Mouse (Mus musculus): ENCODE measurements around the gene Cryba4. TPM values are rescaled to one million over a fixed set of nuclear protein-coding genes. Genes with fewer than 3 reads are reported as not detected.
A peak's percentile ranks its signal among the peaks of the same experiment; 100 is the strongest.

Gene Cryba4
- total and polyA plus RNA-seq, 2 experiments from 2014 or later = 1.6 to 3.7 TPM

DNA sequence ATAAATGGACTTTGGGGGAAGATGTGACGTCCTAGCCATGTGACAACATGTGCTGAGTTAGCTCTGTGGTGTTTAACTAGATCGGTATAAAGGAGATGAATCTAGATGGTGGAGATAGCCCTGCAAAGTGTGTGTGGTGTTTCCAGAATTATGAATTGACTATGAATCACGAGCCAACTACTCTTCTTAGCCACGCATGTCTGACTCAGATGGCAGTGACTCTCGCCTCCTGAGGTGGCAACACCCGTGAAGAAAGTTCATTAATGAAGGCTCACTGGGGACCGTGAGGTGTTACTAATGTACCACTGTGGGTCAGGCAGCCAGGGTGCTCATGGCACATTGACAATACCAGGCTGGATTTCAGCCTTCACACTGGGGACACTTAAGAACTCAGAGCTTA is 11.8 kb upstream of the Cryba4 start:
- H3K27ac ChIP-seq (ENCODE audit: low read depth) = no peak overlapping the region
- H3K9ac ChIP-seq (replicated peaks; ENCODE audit: low read depth, low read length) = no peak overlapping the region
- H3K4me2 ChIP-seq (ENCODE audit: low read depth, low read length) = no peak overlapping the region
- H3K4me1 ChIP-seq (ENCODE audit: control insufficient read depth, insufficient read depth) = no peaks in the 10 kb centered on the region
- H3K27me3 ChIP-seq (ENCODE audit: control insufficient read depth, insufficient read depth, low read length) = peaks cover 33% of the 10 kb centered on the region
- H3K9me3 ChIP-seq (replicated peaks; ENCODE audit: control insufficient read depth, low read length) = no peaks in the 10 kb centered on the region
- H3K4me3 ChIP-seq (ENCODE audit: low read depth, low read length) = no peak overlapping the region
- no peak for ATAC-seq (ENCODE audit: insufficient read depth, low read depth)
- 77% methylated on average over 7 of the region's 7 CpGs for WGBS
- DNase-seq (ENCODE audit: low spot score) = no peak
- H3K36me3 ChIP-seq (replicated peaks; ENCODE audit: control insufficient read depth, insufficient read depth, low read length) = no peaks in the 10 kb centered on the region
- TF ChIP-seq CTCF (IDR thresholded peaks at IDR 0.05; ENCODE audit: low read depth) = no peak
- TF ChIP-seq EP300 (IDR thresholded peaks at IDR 0.05; ENCODE audit: low read depth) = no peak

DNA sequence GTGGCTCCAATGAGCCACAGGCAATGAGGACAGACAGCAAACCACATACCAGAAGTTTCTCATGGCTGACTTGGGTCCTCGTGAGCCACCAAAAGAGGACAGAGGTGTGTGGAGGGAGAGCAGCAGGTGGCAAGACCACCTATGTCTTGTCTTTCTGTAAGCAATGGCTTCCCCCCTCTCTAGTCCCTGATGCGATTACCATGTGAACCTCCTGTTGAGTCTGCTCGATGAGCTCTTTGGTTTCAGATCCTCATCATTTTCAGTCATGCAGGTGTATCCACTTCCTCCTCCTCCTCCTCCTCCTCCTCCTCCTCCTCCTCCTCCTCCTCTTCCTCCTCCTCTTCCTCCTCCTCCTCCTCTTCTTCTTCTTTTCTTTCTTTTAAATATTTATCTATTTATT is 8.5 kb upstream of the Cryba4 start:
- TF ChIP-seq CTCF (IDR thresholded peaks at IDR 0.05; ENCODE audit: low read depth) (no peak), EP300 (IDR thresholded peaks at IDR 0.05; ENCODE audit: low read depth) (no peak)
- 72% methylated on average over 3 of the region's 3 CpGs for WGBS
- no peak overlapping the region for H3K4me3 ChIP-seq (ENCODE audit: low read depth, low read length)
- no peak for DNase-seq (ENCODE audit: low spot score)
- H3K9me3 ChIP-seq (replicated peaks; ENCODE audit: control insufficient read depth, low read length) = no peaks in the 10 kb centered on the region
- no peaks in the 10 kb centered on the region for H3K36me3 ChIP-seq (replicated peaks; ENCODE audit: control insufficient read depth, insufficient read depth, low read length)
- H3K4me2 ChIP-seq (ENCODE audit: low read depth, low read length) = no peak overlapping the region
- H3K9ac ChIP-seq (replicated peaks; ENCODE audit: low read depth, low read length) = no peak overlapping the region
- no peak overlapping the region for H3K27ac ChIP-seq (ENCODE audit: low read depth)
- peaks cover 11% of the 10 kb centered on the region for H3K27me3 ChIP-seq (ENCODE audit: control insufficient read depth, insufficient read depth, low read length)
- peaks cover 2% of the 10 kb centered on the region for H3K4me1 ChIP-seq (ENCODE audit: control insufficient read depth, insufficient read depth)
- no peak for ATAC-seq (ENCODE audit: insufficient read depth, low read depth)

DNA sequence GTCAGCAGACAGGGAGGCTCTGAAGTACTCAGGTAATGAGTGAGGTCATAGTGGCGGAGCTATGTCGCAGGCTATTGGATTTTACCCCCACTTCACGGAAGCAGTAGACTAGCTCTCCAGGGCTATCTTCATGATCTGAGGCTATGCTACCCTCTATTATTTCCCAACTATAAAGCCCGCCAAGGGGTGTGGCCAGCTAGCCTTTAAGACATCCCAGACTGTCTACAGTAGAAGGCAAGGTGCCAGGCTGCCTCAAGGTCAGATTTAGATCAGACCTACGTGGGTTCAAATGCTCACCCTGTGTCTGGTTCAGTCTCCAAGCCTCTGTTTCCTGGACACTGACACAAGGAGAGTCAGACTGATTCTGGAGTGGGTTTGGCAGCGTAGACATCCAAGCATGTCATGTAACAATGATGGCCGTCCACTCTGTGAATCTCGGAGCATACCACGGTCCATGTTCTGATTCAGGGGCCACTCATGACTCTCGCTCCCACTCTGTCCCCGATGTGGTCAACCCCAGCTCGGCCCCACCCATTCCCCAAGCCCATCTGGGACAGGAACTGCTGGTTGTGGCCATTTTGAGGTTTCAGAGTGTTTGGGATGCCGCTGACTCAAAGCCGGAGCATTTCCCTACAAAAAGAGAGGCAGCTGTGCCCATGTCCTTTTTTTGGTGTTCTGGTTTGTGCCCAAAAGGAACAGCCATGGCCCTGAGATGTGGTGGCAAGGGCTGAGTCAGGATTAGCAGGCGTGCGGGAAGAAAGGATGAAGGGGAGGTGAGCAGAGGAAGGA is 7.7 kb upstream of the Cryba4 start:
- Histone ChIP-seq H3K27me3 (ENCODE audit: control insufficient read depth, insufficient read depth, low read length) (peaks cover 11% of the 10 kb centered on the region), H3K27ac (ENCODE audit: low read depth) (no peak overlapping the region), H3K36me3 (replicated peaks; ENCODE audit: control insufficient read depth, insufficient read depth, low read length) (no peaks in the 10 kb centered on the region), H3K4me1 (ENCODE audit: control insufficient read depth, insufficient read depth) (peaks cover 9% of the 10 kb centered on the region), H3K9me3 (replicated peaks; ENCODE audit: control insufficient read depth, low read length) (no peaks in the 10 kb centered on the region), H3K4me3 (ENCODE audit: low read depth, low read length) (no peak overlapping the region), H3K9ac (replicated peaks; ENCODE audit: low read depth, low read length) (no peak overlapping the region), H3K4me2 (ENCODE audit: low read depth, low read length) (no peak overlapping the region)
- no peak for TF ChIP-seq EP300 (IDR thresholded peaks at IDR 0.05; ENCODE audit: low read depth)
- TF ChIP-seq CTCF (IDR thresholded peaks at IDR 0.05; ENCODE audit: low read depth) = no peak
- WGBS = 84% methylated on average over 16 of the region's 16 CpGs
- ATAC-seq (ENCODE audit: insufficient read depth, low read depth) = no peak
- no peak for DNase-seq (ENCODE audit: low spot score)

- 74% methylated on average over 3 of the region's 3 CpGs for WGBS
- no peak overlapping the region for H3K4me3 ChIP-seq (ENCODE audit: low read depth, low read length)
- no peaks in the 10 kb centered on the region for H3K9me3 ChIP-seq (replicated peaks; ENCODE audit: control insufficient read depth, low read length)
- DNase-seq (ENCODE audit: low spot score) (no peak), ATAC-seq (ENCODE audit: insufficient read depth, low read depth) (no peak)
- H3K9ac ChIP-seq (replicated peaks; ENCODE audit: low read depth, low read length) = no peak overlapping the region
- TF ChIP-seq CTCF (IDR thresholded peaks at IDR 0.05; ENCODE audit: low read depth) (no peak), EP300 (IDR thresholded peaks at IDR 0.05; ENCODE audit: low read depth) (no peak)
- peaks cover 11% of the 10 kb centered on the region for H3K27me3 ChIP-seq (ENCODE audit: control insufficient read depth, insufficient read depth, low read length)
- H3K36me3 ChIP-seq (replicated peaks; ENCODE audit: control insufficient read depth, insufficient read depth, low read length) = no peaks in the 10 kb centered on the region
- H3K4me1 ChIP-seq (ENCODE audit: control insufficient read depth, insufficient read depth) = peaks cover 31% of the 10 kb centered on the region
- H3K27ac ChIP-seq (ENCODE audit: low read depth) = no peak overlapping the region
- no peak overlapping the region for H3K4me2 ChIP-seq (ENCODE audit: low read depth, low read length)
Measured at GRCm38 (mm10) chr5:112257896-112258295, 5.6 kb upstream of the Cryba4 start.

GRCm38 (mm10) chr5:112256457-112256856 is 4.1 kb upstream of the Cryba4 start:
- Histone ChIP-seq H3K4me3 (ENCODE audit: low read depth, low read length) (no peak overlapping the region), H3K9ac (replicated peaks; ENCODE audit: low read depth, low read length) (no peak overlapping the region), H3K4me2 (ENCODE audit: low read depth, low read length) (no peak overlapping the region), H3K4me1 (ENCODE audit: control insufficient read depth, insufficient read depth) (peaks cover 37% of the 10 kb centered on the region), H3K36me3 (replicated peaks; ENCODE audit: control insufficient read depth, insufficient read depth, low read length) (no peaks in the 10 kb centered on the region), H3K9me3 (replicated peaks; ENCODE audit: control insufficient read depth, low read length) (no peaks in the 10 kb centered on the region), H3K27ac (ENCODE audit: low read depth) (no peak overlapping the region), H3K27me3 (ENCODE audit: control insufficient read depth, insufficient read depth, low read length) (peaks cover 9% of the 10 kb centered on the region)
- DNase-seq (ENCODE audit: low spot score) (no peak), ATAC-seq (ENCODE audit: insufficient read depth, low read depth) (no peak)
- 78% methylated on average over 9 of the region's 9 CpGs for WGBS
- TF ChIP-seq EP300 (IDR thresholded peaks at IDR 0.05; ENCODE audit: low read depth) = no peak
- TF ChIP-seq CTCF (IDR thresholded peaks at IDR 0.05; ENCODE audit: low read depth) = no peak

DNA sequence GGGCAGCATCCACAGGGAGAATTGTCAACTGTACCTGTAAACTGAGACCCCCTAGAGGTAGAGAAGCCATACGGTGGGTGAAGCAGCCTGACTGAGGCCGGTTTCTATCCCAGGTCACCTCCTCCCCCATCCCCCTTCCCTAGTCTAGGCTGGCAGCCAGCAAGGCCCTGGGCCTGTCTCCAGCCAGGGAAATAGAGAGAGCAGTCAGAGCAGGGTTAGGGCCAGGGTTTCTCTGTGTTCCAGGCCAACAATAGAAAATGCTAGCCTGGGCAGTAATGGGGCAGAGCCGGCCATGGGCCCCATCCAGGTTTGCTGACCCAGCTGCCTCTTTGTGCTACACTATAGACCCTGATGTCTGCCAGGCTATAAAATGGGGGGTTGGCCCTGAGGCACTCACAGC is 3.1 kb upstream of the Cryba4 start, which contains the start of gene Crybb1:
TSS of gene Crybb1 (plus strand) at position 390 of the 400 bp plus-strand sequence.
- peak within 1 kb of the TSS; percentile 55 for H3K27ac ChIP-seq (ENCODE audit: low read depth)
- H3K9ac ChIP-seq (replicated peaks; ENCODE audit: low read depth, low read length) = peak within 1 kb of the TSS; percentile 28; the same call in 1 of the 2 replicates
- no peaks in the 10 kb centered on the region for H3K36me3 ChIP-seq (replicated peaks; ENCODE audit: control insufficient read depth, insufficient read depth, low read length)
- no peak within 1 kb of the TSS for H3K4me3 ChIP-seq (ENCODE audit: low read depth, low read length)
- WGBS = 17% methylated on average over 3 of the region's 3 CpGs
- H3K4me1 ChIP-seq (ENCODE audit: control insufficient read depth, insufficient read depth) = peaks cover 37% of the 10 kb centered on the region
- ATAC-seq (ENCODE audit: insufficient read depth, low read depth) (peak; percentile 51; the same call in 1 of the 2 replicates), DNase-seq (ENCODE audit: low spot score) (no peak)
- H3K4me2 ChIP-seq (ENCODE audit: low read depth, low read length) = no peak within 1 kb of the TSS
- TF ChIP-seq EP300 (IDR thresholded peaks at IDR 0.05; ENCODE audit: low read depth) (no peak), CTCF (IDR thresholded peaks at IDR 0.05; ENCODE audit: low read depth) (no peak)
- no peaks in the 10 kb centered on the region for H3K9me3 ChIP-seq (replicated peaks; ENCODE audit: control insufficient read depth, low read length)
- H3K27me3 ChIP-seq (ENCODE audit: control insufficient read depth, insufficient read depth, low read length) = peaks cover 3% of the 10 kb centered on the region; the same call in 1 of the 2 replicates

All from heart, postnatal 0 days (tissue).